Mouse (Mus musculus) ovary, postnatal 10 days (tissue): ENCODE data around the gene Olfr487.
"Not testable (repeated sequence)": the region's sequence is repeated elsewhere in the genome, so short reads cannot be mapped to it uniquely, and the experiment has no call there.

Experiments used
- DNase-seq: peaks from one replicate; pipeline ENCODE4 v3.0.0; 2022; ENCODE audit warnings: low spot score

Olfr487 gene

GRCm38 (mm10) chr7:108214536-108214935 is at the start of gene Olfr487:
TSS of gene Olfr487 (minus strand) at chr7:108214636.
- not testable (repeated sequence) for DNase-seq

DNA sequence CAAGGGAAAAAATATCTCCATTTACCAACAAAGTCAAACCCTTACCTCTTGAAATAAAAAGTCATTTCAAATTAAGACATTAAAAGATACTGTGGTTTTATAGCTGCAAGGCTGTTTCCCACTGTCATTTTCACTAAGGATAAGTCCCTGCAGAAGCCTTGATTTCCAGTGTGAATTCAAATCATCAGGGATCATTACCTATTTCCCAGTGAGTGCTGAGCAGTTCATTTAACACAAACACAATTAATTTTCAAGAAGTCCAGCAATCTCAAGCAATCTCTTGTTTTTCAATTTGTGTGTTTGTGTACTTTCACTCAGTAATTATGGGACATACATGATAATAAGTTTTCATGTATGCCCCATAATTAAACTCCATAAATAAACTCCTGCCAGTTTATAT is 43.8 kb upstream of the Olfr487 start, which contains the start of gene Olfr488:
Gene Olfr488 (minus strand): TSS at position 101 of the 400 bp plus-strand sequence.
- no peak for DNase-seq

DNA sequence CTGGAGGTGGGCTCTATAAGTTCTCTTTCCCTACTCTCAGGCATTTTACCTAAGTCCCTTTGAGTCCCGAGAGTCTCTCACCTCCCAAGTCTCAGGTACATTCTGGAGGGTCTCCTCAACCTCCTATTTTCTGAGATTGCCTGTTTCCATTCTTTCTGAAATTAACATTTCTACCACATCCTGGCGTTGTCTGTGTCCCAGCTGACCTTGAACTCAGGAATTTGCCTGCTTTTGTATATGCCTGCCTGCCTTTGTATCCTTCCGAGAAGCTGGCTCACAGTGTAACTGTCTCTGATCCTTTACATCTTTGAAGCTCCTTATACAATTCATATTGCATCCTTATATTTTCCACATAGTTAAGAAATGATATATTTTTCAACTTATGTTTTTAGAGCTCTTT is 19.1 kb upstream of the Olfr487 start:
- no peak for DNase-seq

GRCm38 (mm10) chr7:108196938-108197337 is 17.5 kb downstream of the Olfr487 start:
- no peak for DNase-seq

- DNase-seq, result not testable (repeated sequence)
These were observed 18.1 kb downstream of the Olfr487 start for GRCm38 (mm10) chr7:108196337-108196736.

DNA sequence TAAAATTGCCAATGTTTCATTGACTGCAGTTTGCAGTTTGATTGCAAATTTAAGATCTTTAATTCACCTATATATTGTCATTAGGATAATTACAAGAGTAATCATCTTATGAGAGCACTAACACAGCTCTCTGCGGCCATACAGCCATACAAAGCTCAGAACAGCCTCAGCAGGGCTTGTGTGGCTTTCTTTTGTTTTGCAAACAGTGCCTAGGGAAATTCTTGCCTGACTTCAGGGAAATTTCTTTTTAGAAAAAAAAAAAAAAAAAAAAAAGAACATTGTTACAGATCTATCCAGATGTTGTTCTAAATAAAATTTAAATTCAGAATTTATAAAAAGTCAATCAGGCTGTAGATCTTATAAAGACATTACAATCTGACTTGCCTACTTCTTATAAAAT is 21.7 kb downstream of the Olfr487 start:
- DNase-seq, result not testable (repeated sequence)

- DNase-seq, result not testable (repeated sequence)
These were observed 23.2 kb downstream of the Olfr487 start for GRCm38 (mm10) chr7:108191196-108191595.

GRCm38 (mm10) chr7:108185237-108185636 is 29.2 kb downstream of the Olfr487 start:
- DNase-seq, result not testable (repeated sequence)

DNA sequence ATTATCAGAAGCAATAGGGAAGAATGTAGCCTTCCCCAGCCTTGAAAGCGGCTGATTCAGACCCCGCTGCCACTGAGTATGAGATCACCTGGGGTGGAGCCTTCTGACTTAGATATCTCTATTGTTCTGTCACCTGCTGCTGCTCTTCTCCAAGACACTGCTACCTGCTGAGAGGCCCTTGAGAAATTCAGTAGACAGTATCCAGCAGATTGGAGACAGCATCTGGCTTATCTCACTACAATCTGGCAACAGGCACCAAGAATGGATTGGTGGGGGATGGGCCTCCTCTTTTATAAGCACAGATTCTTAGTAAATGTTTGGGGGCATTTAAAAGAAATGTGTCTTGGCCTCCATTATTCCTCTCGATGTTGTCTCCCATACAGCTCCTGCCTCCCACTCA is 30.0 kb downstream of the Olfr487 start:
- not testable (repeated sequence) for DNase-seq

- DNase-seq, result not testable (repeated sequence)
These were observed 41.8 kb downstream of the Olfr487 start, which contains the start of gene Olfr486 for GRCm38 (mm10) chr7:108172642-108173041. TSS of gene Olfr486 (minus strand) at chr7:108172742.

GRCm38 (mm10) chr7:108159771-108160170 is 54.7 kb downstream of the Olfr487 start, which contains the start of gene Olfr485:
TSS of gene Olfr485 (minus strand) at chr7:108159871.
- DNase-seq, result no peak
